Mouse (Mus musculus) intestine, embryonic 16.5 days (tissue): Measurements from ENCODE around the gene Pigh. TPM values are rescaled to one million over a fixed set of nuclear protein-coding genes. Genes with fewer than 3 reads are reported as not detected.

Source experiments
- ATAC-seq: fragments of 200-750 bp; cut with Nextera tagmentation; 2 replicates; pipeline ENCODE4 v1.8.0; 2017; ENCODE audit warnings: moderate TSS enrichment, moderate library complexity
- H3K27ac ChIP-seq: fragments of 300-500 bp; sonication (generic); 2 replicates; pipeline ENCODE4 v1.5.1; 2014; ENCODE audit warnings: mild to moderate bottlenecking, low read length
- H3K27me3 ChIP-seq: fragments of 300-500 bp; sonication (generic); replicated peaks from 2 replicates; pipeline ENCODE4 v1.6.1; 2014; ENCODE audit warnings: low read length, control low read depth, mixed read lengths; ENCODE audit not compliant: control insufficient read depth, insufficient read depth
- H3K36me3 ChIP-seq: fragments of 300-500 bp; sonication (generic); 2 replicates; pipeline ENCODE4 v1.6.1; 2014; ENCODE audit warnings: low read length, control low read depth; ENCODE audit not compliant: control insufficient read depth, insufficient read depth
- H3K4me1 ChIP-seq: fragments of 300-500 bp; sonication (generic); 2 replicates; pipeline ENCODE4 v1.6.1; 2014; ENCODE audit warnings: low read length, control low read depth, mixed read lengths; ENCODE audit not compliant: control insufficient read depth, insufficient read depth
- H3K4me2 ChIP-seq: fragments of 300-500 bp; sonication (generic); 2 replicates; pipeline ENCODE4 v1.6.1; 2014; ENCODE audit warnings: low read depth, low read length, control low read depth
- H3K4me3 ChIP-seq: fragments of 300-500 bp; sonication (generic); 2 replicates; pipeline ENCODE4 v1.5.1; 2014; ENCODE audit warnings: mild to moderate bottlenecking, low read length
- H3K9ac ChIP-seq: fragments of 300-500 bp; sonication (generic); 2 replicates; pipeline ENCODE4 v1.6.1; 2014; ENCODE audit warnings: low read depth, low read length
- H3K9me3 ChIP-seq: fragments of 300-500 bp; sonication (generic); 2 replicates; pipeline ENCODE4 v1.6.1; 2016; ENCODE audit warnings: low read length, control low read depth; ENCODE audit not compliant: control insufficient read depth
- WGBS: fragments of 180-500 bp; shearing (Covaris S2); extraction: QIAGEN DNeasy Blood & Tissue Kit; methylation state at CpG from one replicate; pipeline ENCODE4 v1.1.7; 2014; 5-methylcytosine and 5-hydroxymethylcytosine counted together
- polyA plus RNA-seq: library from polyadenylated mRNA; unstranded; fragments of >200 nt; fragmentation: Nextera tagmentation; extraction: Ambion mirVana; gene quantifications from 2 replicates; pipeline ENCODE4 v1.2.1, GENCODE M21; 2015

Gene Pigh
- polyA plus RNA-seq, 1 experiment from 2014 or later, result 27.6 TPM

GRCm38 (mm10) chr12:79070736-79071333 lies 18.6 kb downstream of the Pigh start:
- Histone ChIP-seq H3K4me3 (no peak overlapping the region), H3K27ac (no peak overlapping the region), H3K9me3 (no peaks in the 10 kb centered on the region), H3K36me3 (peaks cover 23% of the 10 kb centered on the region), H3K4me1 (0 out of 2 replicates have a peak, but pooled peaks cover 3% of the 10 kb centered on the region), H3K9ac (no peak overlapping the region), H3K4me2 (no peak overlapping the region), H3K27me3 (no peaks in the 10 kb centered on the region)
- no peak for ATAC-seq
- WGBS, result 86% methylated on average over 9 of the region's 9 CpGs

GRCm38 (mm10) chr12:79069916-79070315 lies 19.5 kb downstream of the Pigh start:
- ATAC-seq, result no peak
- 81% methylated on average over 6 of the region's 6 CpGs for WGBS
- no peak overlapping the region for H3K9ac ChIP-seq
- no peak overlapping the region for H3K4me2 ChIP-seq
- no peaks in the 10 kb centered on the region for H3K9me3 ChIP-seq
- H3K27me3 ChIP-seq, result no peaks in the 10 kb centered on the region
- no peak overlapping the region for H3K27ac ChIP-seq
- 0 out of 2 replicates have a peak, but pooled peaks cover 3% of the 10 kb centered on the region for H3K4me1 ChIP-seq
- peaks cover 17% of the 10 kb centered on the region; the same call in 1 of the 2 replicates for H3K36me3 ChIP-seq
- no peak overlapping the region for H3K4me3 ChIP-seq

- no peak overlapping the region for H3K4me2 ChIP-seq
- no peak overlapping the region for H3K9ac ChIP-seq
- H3K27me3 ChIP-seq, result no peaks in the 10 kb centered on the region
- no peaks in the 10 kb centered on the region for H3K9me3 ChIP-seq
- no peak for ATAC-seq
- no peak overlapping the region for H3K27ac ChIP-seq
- 0 out of 2 replicates have a peak, but pooled peaks cover 3% of the 10 kb centered on the region for H3K4me1 ChIP-seq
- H3K36me3 ChIP-seq, result peaks cover 17% of the 10 kb centered on the region; the same call in 1 of the 2 replicates
- no peak overlapping the region for H3K4me3 ChIP-seq
- WGBS, result 83% methylated on average over 6 of the region's 6 CpGs
These were observed 20.3 kb downstream of the Pigh start for GRCm38 (mm10) chr12:79069187-79069608.

GRCm38 (mm10) chr12:79068306-79068705 lies 21.1 kb downstream of the Pigh start:
- H3K9ac ChIP-seq, result no peak overlapping the region
- no peak overlapping the region for H3K27ac ChIP-seq
- ATAC-seq, result no peak
- H3K4me2 ChIP-seq, result no peak overlapping the region
- no peak overlapping the region for H3K4me3 ChIP-seq
- H3K36me3 ChIP-seq, result peaks cover 13% of the 10 kb centered on the region; the same call in 1 of the 2 replicates
- H3K9me3 ChIP-seq, result no peaks in the 10 kb centered on the region
- H3K4me1 ChIP-seq, result 0 out of 2 replicates have a peak, but pooled peaks cover 1% of the 10 kb centered on the region
- no peaks in the 10 kb centered on the region for H3K27me3 ChIP-seq
- WGBS, result 92% methylated on average over 11 of the region's 11 CpGs

GRCm38 (mm10) chr12:79067526-79067925 lies 21.9 kb downstream of the Pigh start:
- no peaks in the 10 kb centered on the region for H3K27me3 ChIP-seq
- H3K27ac ChIP-seq, result no peak overlapping the region
- H3K9me3 ChIP-seq, result no peaks in the 10 kb centered on the region
- no peak overlapping the region for H3K9ac ChIP-seq
- H3K4me3 ChIP-seq, result no peak overlapping the region
- no peak overlapping the region for H3K4me2 ChIP-seq
- peaks cover 8% of the 10 kb centered on the region; the same call in 1 of the 2 replicates for H3K36me3 ChIP-seq
- H3K4me1 ChIP-seq, result no peaks in the 10 kb centered on the region
- ATAC-seq, result no peak
- WGBS, result 85% methylated on average over 5 of the region's 5 CpGs

GRCm38 (mm10) chr12:79066431-79066830 lies 23.0 kb downstream of the Pigh start:
- no peaks in the 10 kb centered on the region for H3K27me3 ChIP-seq
- H3K4me3 ChIP-seq, result no peak overlapping the region
- WGBS, result 82% methylated on average over 9 of the region's 9 CpGs
- H3K27ac ChIP-seq, result no peak overlapping the region
- H3K4me1 ChIP-seq, result no peaks in the 10 kb centered on the region
- H3K9ac ChIP-seq, result no peak overlapping the region
- no peak for ATAC-seq
- no peaks in the 10 kb centered on the region for H3K9me3 ChIP-seq
- no peak overlapping the region for H3K4me2 ChIP-seq
- 0 out of 2 replicates have a peak, but pooled peaks cover 5% of the 10 kb centered on the region for H3K36me3 ChIP-seq

GRCm38 (mm10) chr12:79064451-79064850 lies 25.0 kb downstream of the Pigh start:
- H3K9ac ChIP-seq, result no peak overlapping the region
- no peak for ATAC-seq
- no peaks in the 10 kb centered on the region for H3K27me3 ChIP-seq
- peaks cover 5% of the 10 kb centered on the region; the same call in 1 of the 2 replicates for H3K4me1 ChIP-seq
- 93% methylated on average over 13 of the region's 13 CpGs for WGBS
- no peak overlapping the region for H3K4me3 ChIP-seq
- 0 out of 2 replicates have a peak, but pooled peaks cover 5% of the 10 kb centered on the region for H3K36me3 ChIP-seq
- H3K27ac ChIP-seq, result no peak overlapping the region
- no peaks in the 10 kb centered on the region for H3K9me3 ChIP-seq
- no peak overlapping the region for H3K4me2 ChIP-seq

- WGBS, result 64% methylated on average over 7 of the region's 7 CpGs
- H3K9me3 ChIP-seq, result no peaks in the 10 kb centered on the region
- H3K4me3 ChIP-seq, result no peak overlapping the region
- H3K27ac ChIP-seq, result no peak overlapping the region
- H3K36me3 ChIP-seq, result no peaks in the 10 kb centered on the region
- no peak overlapping the region for H3K4me2 ChIP-seq
- H3K4me1 ChIP-seq, result peaks cover 5% of the 10 kb centered on the region; the same call in 1 of the 2 replicates
- no peak overlapping the region for H3K9ac ChIP-seq
- H3K27me3 ChIP-seq, result no peaks in the 10 kb centered on the region
- ATAC-seq, result peak; percentile 44; the same call in 1 of the 2 replicates
These were observed 28.4 kb downstream of the Pigh start for GRCm38 (mm10) chr12:79060766-79061652.

- H3K4me1 ChIP-seq, result peaks cover 5% of the 10 kb centered on the region; the same call in 1 of the 2 replicates
- ATAC-seq, result peak; percentile 40
- no peak overlapping the region for H3K27ac ChIP-seq
- no peak overlapping the region for H3K4me3 ChIP-seq
- 0 out of 2 replicates have a peak, but pooled peaks cover 2% of the 10 kb centered on the region for H3K36me3 ChIP-seq
- no peak overlapping the region for H3K9ac ChIP-seq
- 93% methylated on average over 9 of the region's 9 CpGs for WGBS
- no peaks in the 10 kb centered on the region for H3K27me3 ChIP-seq
- H3K4me2 ChIP-seq, result no peak overlapping the region
- no peaks in the 10 kb centered on the region for H3K9me3 ChIP-seq
These were observed 29.3 kb downstream of the Pigh start for GRCm38 (mm10) chr12:79060134-79060533.
